Mouse (Mus musculus) ZHBTc4 (cell line): Measurements from ENCODE around the gene Men1.
A peak's percentile ranks its signal among the peaks of the same experiment; 100 is the strongest.
"Not testable (repeated sequence)": the region's sequence is repeated elsewhere in the genome, so short reads cannot be mapped to it uniquely, and the experiment has no call there.

ENCODE experiments used
- DNase-seq: peaks from one replicate; pipeline ENCODE4 v3.0.0-alpha.2; 2011; ENCODE audit warnings: low read depth, low spot score

Men1 gene

DNA sequence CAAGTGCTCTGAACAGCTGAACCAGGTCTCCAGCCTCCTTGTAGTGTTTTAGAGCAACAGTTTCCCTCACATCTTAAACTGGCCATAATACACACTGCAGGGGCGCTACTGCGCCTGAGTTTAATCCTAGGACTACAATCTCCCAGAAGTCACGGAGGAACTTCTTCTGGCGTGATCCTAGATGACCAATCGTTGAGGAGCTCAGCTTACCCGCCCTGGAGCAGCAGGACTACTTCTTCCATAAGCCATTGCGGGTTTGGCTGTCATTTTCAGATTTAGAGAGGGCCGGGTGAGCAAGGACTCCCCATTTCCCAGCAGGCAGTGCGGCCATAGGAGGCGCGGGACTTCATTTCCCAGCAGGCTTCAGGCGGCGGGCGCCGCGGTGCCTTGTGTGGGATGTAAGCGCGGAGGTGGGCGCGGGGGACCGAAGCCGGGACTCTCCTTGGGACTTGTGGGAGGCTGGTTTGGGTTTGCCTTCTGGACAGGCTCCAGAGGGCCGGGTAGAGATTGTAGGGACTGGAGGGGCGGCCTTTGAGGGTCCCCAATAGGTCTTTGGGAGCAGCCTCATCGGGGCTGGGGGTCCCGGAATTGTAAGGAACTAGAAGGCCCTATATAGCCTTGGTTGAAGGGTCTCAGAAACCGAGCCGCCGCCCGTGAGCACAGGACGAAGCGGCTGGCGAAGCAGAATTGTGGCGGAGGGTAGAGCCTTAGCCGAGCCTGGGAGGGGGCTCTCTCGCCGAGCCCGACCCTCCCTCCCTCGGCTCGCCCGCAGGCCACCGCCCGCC lies at the start of gene Men1:
Gene Men1 (plus strand): TSS at position 307 of the 785 bp plus-strand sequence.
- peak; percentile 98 for DNase-seq

DNA sequence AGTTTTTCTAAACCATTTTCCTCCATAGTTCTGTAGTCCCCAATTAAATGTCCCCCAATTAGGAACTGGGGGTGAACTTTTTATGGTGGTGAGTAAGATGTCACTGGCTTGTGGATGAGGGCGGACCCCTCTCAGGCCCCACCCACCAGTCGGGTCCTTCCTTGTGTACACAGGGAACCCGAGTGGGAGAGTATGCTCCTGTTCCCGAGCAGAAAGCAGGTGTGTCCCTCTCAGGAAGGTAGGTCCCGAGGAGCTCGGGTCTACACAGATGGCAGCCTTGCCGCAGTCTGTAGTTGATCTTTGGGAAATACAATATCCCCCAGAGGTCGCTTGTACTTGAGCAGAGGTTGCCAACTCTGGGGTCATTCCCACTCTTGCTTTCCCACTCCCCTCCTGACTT lies 49.6 kb upstream of the Men1 start:
- DNase-seq: no peak

DNA sequence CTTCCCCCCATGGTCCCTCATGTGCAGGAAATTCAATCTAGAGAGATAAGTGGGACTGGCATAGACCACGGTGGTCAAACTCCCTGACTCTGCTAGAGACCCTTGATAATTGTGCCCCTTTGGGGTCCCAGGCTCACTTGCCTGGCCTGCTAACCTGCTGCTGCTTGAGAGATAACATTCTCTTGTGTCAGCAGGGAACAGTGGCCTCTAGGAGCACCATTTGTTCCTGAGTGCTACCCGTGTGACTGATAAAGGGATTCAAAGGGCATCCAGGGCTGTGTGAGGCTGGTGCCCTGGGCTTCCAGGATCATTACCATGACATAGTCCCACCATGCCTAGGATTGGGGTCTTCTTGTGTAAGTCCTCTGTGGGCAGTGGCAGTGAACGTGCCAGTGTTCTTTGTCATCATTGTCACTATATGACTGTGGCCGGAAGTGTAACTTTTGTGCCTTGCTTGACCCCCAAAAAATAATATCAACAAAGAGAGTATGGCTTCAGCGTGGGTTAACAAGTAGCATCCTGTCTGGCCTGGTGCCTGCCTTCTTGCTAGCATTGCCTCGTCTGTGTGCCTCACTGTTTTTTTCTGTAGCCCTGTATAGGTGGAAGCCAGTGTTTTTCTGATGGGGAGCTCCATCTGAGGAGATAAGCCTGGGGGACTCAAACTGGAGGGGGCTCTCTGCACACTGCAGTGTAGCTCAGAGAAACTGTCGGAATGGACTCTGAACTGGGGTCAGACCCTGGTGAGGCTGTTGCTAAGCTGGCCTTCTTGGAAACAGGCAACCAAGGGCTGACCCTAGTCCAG lies 48.9 kb upstream of the Men1 start:
- DNase-seq: no peak

DNA sequence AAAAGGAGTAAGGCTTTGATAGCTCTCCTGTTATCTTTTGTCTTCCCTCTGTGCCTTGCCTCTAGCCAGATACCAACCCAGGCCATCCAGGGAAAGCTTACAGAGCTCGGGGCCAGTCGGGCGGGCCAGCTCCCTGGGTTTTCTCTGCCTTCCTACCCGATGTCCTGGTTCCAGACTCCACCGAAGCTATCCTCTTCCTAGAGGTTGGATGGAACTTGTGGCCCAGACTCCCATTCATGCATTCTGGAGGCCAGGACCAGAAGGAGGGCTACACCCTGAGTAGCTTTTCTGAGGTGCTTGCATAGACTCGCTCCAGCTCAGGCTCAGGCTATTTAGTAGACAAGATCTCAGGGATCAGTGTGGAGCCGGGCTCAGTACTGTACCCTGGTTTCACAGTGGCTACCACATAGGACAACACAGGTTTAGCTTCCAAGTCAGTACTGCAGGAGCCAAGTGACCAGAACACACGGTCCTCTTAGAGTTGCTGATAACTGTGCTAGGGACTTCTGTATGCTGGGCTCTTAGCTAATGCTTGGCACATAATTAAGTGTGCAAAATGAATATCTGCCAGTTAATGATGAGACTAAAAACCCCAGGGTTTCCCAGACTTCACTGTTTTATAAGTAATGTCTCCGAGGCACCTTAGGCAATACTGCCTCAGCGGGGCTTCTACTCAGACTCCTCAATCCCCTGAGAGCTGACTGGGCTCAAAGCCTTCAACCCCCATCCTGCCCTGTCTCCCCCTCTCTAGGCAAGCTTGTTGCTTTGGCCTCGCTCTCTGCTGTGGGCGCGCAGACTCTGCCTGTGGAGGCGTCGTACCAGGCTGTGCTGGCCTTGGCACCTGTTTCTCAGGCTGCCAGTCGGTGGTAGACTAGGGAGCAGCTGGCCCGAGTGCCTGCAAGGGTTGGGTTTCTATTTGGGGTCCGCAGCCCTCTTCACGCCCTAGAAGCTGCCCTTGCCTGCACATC lies 48.1 kb upstream of the Men1 start:
- DNase-seq: no peak

DNA sequence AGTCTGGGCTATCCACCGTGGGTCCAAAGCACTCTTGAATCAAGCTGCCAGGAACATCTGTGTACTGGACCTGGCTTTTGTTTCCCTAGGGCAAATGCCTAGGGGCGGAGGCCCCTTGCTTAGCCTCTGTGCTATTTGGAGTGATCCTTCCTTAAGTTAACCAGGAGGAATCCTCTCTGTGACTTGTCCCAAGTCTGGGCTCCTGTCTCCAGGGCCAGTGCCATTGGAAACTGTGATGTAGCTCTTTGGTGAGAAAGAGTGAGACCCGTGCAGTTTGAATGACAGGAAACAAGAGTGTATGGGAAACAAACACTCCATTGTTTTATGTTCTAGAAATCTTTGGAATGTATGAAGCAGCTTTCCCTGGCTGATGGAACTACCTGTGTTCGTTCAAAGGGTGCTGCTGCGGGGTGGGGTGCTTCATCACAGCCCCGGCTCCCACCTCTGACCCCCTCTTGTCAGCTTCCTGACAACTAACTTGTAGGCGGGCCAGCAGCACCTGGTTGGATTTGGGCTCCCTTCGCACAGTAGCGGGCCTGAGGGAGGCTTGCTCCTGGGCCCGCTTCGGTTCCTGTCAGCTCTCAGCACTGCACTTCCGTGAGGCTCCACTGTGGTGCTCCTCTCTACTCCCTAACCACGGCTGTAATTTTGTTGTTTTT lies 46.4 kb upstream of the Men1 start:
- DNase-seq: no peak

DNA sequence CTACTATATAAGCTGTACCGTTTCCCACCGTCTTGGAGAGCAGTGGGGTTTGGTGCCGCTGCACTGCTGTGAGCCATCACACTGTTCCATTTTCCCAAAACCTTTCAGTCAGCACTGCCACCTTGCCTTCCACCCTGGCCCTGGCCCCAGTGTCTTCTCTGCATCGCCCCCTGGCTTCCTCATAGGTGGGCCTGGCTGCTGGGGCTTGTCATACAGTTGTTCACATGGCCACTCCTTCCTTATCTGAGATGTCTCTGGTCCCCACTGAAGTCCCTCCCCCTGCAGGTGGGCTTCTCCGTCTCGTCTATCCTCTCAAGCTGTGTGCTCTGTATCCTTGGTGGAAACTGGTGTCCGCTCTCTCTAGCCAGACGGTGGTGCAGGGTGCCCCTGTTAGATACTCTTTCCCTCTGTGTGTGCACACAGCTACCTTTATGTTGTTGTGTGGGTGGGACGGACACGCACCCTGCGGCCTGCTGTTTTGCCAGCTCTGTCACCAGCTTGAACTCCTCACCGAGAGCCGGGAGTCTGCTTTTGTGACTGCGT lies 45.0 kb upstream of the Men1 start:
- DNase-seq: no peak

DNA sequence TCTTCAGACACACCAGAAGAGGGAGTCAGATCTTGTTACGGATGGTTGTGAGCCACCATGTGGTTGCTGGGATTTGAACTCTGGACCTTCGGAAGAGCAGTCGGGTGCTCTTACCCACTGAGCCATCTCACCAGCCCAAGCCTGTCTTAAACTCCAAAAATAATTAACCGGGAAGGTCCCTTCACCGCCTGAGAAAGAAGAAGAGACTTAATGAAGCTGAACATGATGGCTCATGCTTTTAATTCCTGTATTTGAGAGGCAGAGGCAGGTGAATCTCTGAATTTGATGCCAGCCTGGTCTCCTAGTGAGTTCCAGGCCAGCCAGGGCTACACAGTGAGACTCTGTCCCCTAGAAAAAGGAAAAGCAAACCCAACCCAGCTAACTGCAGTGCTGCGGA lies 44.1 kb upstream of the Men1 start:
- DNase-seq: not testable (repeated sequence)

DNA sequence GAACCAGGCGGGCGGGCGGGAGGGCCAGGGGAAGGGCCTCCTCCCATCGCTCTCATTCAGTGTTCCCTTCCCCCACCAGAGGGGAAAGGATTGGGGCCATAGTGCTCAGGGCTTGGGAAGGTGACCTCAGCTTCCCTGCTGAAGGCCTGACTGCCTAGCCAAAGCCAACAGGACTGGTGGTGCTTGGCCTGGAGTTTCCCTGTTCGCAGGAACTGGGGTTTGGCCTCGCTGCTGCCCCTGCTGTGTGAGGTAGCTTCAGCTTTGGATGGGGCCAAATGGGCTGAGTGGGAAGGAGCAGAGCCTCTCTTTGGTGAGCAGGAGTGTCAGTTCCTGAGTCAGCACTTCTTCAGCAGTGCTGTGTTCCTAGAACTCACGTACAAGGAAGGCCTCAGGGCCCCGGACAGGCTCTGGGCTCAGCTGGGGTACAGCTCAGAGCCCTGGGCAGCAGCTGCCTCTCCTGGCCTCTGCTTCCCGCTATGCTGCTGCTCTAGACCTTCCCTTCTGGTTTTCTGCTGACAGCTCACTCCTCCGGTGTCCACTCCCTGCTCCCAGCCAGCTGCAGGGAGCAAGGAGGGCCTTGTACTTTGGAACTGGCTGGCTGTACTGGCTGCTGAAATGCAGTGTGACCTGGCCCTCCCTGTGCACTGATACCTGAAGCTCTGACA lies 43.5 kb upstream of the Men1 start:
- DNase-seq: peak; percentile 69

DNA sequence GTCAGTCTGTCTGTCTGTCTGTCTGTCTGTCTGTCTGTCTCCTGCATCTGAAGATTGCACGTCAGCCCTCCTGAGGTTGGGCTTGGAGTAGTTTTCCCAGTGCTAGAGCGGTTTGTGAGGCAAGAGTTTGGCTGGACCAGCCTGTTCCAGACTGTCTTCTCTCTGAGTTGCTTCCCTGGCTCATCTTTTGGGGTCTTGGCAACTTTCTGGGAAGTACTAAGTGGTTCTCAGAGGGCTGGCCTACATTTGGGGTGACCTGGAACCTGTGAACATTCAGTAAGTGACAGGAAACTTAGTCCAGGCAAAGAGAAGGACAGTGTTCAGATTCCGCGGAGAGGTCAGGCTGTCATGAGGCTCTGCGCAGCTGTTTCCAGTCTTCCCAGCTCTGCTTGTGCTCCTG lies 42.5 kb upstream of the Men1 start:
- DNase-seq: no peak

DNA sequence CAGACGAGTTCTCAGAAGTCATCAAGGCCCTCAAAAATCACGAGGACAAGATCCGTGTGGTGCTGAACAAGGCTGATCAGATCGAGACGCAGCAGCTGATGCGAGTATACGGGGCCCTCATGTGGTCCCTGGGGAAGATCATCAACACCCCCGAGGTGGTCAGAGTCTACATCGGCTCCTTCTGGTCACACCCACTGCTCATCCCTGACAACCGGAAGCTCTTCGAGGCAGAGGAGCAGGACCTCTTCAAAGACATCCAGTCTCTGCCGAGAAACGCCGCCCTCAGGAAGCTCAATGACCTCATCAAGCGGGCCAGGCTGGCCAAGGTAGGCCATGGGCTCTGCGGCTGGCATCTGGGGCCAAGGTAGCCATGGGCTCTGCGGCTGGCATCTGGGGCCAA lies 40.5 kb upstream of the Men1 start:
- no peak for DNase-seq

DNA sequence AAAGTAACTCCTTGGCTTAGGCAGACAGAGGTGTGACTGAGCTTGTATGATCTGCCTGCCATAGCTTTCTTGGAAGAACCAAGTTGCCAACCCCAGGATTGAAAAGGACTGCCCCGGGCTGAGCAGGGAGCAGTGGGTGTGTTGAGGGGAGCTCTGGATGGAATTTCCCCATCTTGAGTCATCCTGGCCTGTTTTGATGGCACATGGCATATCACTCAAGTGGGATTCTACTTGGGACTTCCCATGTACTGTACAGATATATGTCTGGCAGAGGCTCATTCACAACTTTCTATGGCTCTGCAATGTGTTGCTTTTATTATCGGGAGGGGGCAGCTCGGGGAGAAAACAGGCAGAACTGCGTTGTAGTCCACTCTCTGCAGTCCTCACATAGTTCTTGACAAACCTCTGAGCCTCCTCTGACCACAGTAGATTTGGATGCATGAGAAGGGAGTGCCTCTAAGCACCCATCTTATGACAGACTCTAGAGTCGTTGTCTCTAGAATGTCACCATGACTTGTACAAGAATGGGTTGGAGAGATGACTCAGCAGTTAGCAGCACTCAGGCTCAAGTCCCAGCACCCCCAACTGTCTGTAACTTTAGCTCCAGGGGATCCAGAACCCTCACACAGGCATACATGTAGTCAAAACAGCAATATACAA lies 38.1 kb upstream of the Men1 start:
- DNase-seq: no peak

DNA sequence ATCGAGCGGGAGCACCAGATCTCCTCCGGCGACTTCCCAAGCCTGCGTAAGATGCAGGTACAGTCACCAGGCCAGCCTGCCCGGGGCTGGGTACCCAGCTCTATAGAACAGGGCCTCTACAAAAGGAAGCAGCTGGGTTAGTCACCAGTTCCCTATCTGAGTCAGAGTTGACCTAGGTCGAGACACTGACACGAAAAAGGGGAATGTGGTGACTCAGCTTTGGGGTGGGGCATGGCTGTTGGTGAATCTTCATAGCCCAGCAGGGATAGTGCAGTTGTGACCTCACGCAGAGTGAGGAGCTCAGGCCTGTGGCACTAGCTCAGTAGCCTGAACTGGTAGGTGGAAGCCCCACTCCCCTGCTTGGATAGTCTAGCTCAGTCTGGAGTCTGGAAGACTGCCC lies 37.1 kb upstream of the Men1 start:
- no peak for DNase-seq

DNA sequence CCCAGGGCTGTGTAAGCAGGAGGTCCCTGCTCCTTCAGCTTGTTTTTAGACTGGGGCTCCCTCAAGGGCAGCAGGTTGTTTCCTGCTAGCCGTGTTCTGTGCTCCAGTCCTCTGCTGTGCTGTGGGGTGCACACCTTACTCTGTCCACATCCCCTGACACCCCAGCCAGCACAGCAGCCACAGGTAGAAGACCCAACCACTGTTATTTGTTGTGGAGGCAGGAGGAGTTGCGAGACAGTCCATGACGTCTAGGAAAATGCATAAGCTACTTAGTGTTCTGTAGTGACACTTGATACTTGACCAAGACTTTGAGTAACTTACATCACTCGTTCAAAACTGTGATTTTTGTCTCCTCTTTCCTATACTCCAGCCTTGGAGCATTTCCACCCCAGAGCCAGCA lies 35.8 kb upstream of the Men1 start:
- DNase-seq: no peak

DNA sequence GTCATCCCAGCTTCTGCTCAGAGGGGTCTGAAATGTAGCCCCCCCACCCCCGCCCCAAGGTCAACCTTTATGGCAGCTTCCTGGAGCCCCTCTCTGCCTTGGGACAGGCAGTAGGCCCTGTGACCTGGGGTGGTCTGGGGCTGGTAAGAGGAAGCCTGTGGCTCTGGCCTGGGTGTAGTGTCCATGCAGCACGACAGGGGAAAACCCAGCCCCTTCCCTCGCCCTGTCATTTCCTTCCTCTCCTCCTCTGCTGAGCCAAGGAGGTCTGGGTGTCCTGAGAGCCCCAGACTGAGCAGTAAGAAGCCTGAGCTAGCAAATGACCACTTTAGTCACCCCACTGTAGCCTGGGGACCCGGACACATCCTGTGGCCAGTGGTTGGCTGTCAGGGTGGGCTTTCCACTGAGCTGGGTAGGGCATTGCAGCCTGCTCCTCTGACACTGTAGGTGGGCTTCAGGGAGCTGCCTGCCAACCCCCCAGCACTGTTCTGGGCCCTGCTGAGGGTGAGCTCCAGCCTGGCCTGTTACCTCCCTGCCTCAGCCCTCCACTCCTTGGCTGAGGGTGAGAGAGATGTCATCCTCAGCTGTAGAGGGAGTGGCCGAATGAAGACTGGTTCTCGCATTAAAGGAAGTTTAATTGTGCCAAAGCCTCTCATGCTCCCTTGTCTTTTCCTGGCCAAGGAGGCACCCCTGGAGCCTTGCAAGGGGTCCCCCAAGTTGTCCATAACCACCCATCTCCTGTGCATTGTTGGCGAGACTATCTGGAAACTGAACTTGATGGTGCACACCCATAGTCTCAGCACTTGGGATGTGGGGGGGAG lies 35.1 kb upstream of the Men1 start:
- DNase-seq: no peak

DNA sequence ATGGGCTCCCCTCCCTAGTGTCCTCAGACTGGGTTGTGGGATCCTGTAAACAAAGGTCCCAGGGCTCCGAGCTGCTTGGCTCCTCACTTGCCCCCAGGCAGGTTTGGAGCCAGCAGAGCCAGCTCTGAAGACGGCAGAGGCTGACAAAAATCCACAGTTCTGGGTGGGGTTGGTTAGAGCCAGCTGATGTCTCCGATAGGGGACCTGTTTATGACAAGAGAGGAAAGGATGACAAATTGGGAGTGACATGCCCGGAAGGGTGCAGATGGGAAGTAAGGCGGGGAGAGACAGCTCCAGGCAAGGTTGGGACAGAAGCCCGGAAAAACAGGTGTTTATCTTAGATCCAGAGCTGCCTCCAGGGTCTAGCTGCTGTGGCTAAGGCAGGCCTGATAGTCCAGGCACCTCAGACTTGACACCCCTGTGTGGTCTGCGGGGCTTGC lies 34.4 kb upstream of the Men1 start:
- peak; percentile 54 for DNase-seq

DNA sequence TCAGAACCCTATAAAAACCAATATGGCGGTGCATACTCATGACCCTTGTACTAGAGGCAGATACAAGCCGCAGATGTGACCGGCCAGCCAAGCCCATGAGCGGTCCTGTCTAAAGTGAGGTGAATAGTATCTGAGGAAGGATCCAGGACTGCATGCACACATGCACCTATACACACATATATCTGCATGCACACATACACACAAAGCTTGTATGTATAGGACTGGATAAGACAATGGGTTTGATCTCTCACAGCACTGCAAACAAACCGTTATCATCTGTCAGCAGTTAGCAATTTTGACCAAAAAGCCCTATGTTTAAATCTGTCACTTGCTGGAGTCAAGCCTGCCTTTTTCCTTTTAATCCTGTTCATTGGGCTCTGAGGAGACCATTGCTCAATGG lies 32.7 kb upstream of the Men1 start:
- DNase-seq: no peak

DNA sequence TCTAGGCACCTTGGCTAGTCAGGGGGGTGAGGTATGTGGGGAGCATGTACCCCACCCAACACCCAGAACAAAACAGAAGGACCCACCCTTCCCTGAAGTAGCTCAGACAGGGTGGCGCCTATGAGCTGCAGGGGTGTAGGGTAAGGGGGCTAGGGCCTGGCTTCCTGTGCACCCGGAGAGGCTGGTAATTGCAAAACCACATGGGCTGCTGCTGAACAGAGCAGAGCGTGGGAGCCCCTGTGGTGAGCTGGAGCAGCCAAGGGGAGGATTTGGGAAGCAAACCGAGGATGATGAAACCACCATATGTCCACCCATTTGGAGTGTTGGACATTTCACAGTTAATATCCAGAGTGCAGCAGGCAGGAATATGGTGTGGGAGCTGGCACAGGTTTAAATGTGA lies 32.3 kb upstream of the Men1 start:
- no peak for DNase-seq

DNA sequence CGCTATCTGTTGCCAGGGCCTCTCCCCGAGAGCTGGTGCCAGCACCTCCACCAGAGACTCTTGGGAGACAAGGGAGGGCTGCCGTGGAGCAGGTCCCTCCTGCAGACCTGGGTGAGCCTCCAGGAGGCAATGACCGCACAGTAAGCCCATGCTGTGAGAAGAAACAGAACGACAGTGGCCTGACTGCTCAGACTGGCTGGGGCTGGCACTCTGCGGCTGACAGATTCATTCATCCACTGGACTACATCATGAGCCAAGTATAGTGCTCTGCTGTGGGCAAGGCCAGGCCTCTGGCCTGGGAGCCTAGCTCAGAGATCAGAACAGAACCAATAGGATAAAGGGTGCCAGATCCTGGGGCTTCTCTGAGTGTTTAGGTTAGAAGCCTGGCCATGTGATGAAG lies 30.9 kb upstream of the Men1 start:
- DNase-seq: no peak
